Mouse (Mus musculus): ENCODE measurements around the gene Stmn3. TPM values are rescaled to one million over a fixed set of nuclear protein-coding genes. Genes with fewer than 3 reads are reported as not detected.
A peak's percentile ranks its signal among the peaks of the same experiment; 100 is the strongest.

The Stmn3 gene
- not detected for polyA plus RNA-seq (2017; shearing (Covaris generic))

- ATAC-seq: no peak
These were observed at the start of gene Stmn3 for GRCm38 (mm10) chr2:181314080-181314810. Gene Stmn3, minus strand, starts transcription at chr2:181314500.

GRCm38 (mm10) chr2:181363946-181364345 is 49.6 kb upstream of the Stmn3 start:
- ATAC-seq: no peak

DNA sequence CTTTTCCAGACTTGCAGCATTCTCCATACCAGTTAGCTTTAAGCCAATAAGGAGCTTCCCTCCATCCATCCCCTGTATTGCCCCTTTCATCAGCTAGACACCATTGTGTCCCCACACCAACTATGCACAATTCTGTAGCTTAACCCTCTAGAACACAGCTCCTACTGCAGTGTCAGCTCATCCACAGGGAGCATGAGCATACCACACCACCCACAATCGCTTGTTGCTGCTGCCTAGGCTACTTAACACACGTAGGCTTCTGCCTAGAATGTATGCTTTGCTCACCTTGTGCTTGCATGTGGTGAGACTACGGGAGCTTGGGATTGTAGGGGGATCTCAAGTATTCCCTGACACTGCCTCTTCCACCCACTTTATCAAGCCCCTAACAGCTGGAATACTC is 42.5 kb upstream of the Stmn3 start:
- ATAC-seq: no peak

- ATAC-seq: no peak
These were observed 28.5 kb upstream of the Stmn3 start for GRCm38 (mm10) chr2:181342766-181343165.

GRCm38 (mm10) chr2:181340426-181340825 is 26.1 kb upstream of the Stmn3 start:
- no peak for ATAC-seq

DNA sequence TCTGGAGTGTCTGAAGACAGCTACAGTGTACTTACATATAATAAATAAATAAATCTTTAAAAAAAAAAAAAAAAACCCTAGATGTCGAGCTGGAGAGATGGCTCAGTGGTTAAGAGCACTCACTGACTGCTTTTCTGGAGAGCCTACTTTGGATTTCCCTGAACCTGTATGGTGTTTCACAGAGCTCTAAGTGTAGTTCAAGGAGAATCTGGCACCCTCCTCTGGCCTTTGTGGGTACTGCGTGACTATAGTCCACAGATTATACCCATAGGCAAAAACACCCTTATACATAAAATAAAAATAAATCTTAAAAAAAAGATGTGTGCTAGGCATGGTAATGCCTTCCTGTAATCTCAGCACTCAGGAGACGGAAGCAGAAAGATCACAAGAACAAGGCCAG is 19.7 kb upstream of the Stmn3 start:
- peak; percentile 96 for ATAC-seq

DNA sequence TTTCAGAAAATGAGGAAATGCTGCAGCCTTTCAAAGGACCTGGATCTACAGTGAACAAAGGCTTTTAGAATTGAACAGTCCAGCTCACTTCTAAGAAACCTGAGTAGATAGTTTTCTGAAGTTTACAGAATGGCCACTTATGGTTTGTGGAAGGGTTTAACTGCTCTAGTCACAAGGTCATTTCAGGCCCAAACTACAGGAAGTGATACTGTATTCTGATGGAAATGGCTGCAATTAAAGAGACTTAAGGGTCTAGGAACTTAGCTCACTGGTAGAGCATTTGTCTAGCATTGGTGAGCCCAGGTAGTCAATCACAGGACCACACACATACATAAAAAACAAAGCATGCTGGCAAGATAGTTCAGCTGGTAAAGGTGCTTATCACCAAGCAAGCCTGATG is 18.2 kb upstream of the Stmn3 start:
- ATAC-seq: no peak

DNA sequence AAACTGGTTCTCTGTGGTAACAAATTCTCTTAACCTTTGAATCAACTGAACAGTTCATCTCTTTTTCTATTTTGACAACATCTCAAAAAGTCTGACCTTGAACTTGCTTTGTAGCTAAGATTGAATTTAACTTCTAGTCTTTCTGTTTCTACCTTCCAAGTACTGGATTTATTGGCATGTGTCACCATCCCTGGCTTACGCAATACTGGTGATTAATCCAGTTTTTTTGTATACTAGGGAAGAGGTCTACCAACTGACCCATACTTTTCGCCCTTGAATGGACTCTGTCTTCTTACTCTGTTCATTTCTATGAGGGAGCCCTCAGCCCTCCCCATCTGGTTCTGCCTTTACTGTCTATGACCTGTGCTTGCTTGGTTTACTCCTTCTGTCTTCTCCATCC is 11.8 kb upstream of the Stmn3 start:
- no peak for ATAC-seq

DNA sequence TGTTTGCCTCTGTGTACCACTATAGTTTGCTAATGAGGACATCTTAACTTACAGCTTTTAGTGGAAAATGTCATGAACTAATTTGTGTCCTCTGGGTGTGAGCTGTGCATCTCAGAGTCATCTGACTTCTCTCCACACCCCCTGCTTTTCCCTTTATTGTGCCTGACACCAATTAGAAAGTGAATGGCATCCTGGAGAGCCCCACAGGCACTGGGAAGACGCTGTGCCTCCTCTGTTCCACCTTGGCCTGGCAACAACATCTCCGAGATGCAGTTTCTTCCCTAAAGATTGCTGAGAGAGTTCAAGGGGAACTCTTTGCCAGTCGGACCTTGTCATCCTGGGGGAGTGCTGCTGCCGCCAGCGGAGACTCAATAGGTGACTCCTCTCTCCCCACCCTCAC is 7.8 kb upstream of the Stmn3 start:
- ATAC-seq: no peak

GRCm38 (mm10) chr2:181320103-181320499 is 5.8 kb upstream of the Stmn3 start:
- ATAC-seq: no peak

GRCm38 (mm10) chr2:181319248-181320102 is 5.2 kb upstream of the Stmn3 start, which contains the start of gene Rtel1:
Gene Rtel1, plus strand, starts transcription at chr2:181319739.
- ATAC-seq: peak; percentile 99

- ATAC-seq: no peak
These were observed 788 bp downstream of the Stmn3 start for GRCm38 (mm10) chr2:181313344-181314079.

- no peak for ATAC-seq
These were observed 1.3 kb downstream of the Stmn3 start for GRCm38 (mm10) chr2:181313006-181313343.

- no peak for ATAC-seq
These were observed 1.9 kb downstream of the Stmn3 start for GRCm38 (mm10) chr2:181312435-181312834.

- peak; percentile 70 for ATAC-seq
These were observed 7.0 kb downstream of the Stmn3 start for GRCm38 (mm10) chr2:181307144-181307804.

- ATAC-seq: no peak
These were observed 9.4 kb downstream of the Stmn3 start for GRCm38 (mm10) chr2:181304944-181305343.

DNA sequence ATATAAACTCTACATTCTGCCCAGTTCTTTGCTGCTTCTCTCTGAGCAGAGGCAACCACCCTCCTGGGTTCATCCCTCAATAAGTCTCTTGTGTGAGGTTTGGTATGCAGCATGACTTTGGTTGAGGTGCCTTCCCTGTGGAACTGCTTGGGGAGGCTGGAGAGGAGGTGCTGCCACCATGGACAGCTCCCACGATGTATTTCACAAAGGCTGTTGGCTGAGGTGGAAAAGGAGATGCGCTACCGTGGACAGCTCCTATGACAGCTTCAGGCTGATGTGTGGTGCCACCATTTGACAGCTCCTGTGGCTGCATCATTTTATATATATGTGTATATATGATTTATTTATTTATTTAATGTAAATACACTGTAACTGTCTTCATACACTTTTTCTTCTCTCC is 12.3 kb downstream of the Stmn3 start:
- no peak for ATAC-seq

DNA sequence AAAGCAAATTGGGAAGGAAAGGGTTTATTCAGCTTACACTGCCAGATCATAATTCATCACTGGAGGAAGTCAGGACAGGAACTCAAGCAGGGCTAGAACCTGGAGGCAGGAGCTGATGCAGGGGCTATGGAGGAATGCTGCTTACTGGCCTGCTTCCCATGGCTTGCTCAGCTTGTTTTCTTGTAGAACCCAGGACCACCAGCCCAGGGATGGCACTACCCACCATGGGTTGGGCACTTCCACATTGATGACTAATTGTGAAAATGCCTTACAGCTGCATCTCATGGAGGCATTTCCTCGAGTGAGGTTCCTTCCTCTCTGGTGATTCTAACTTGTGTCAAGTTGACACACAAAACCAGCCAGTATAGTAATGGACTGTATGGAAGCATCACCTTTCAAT is 23.4 kb downstream of the Stmn3 start:
- no peak for ATAC-seq

DNA sequence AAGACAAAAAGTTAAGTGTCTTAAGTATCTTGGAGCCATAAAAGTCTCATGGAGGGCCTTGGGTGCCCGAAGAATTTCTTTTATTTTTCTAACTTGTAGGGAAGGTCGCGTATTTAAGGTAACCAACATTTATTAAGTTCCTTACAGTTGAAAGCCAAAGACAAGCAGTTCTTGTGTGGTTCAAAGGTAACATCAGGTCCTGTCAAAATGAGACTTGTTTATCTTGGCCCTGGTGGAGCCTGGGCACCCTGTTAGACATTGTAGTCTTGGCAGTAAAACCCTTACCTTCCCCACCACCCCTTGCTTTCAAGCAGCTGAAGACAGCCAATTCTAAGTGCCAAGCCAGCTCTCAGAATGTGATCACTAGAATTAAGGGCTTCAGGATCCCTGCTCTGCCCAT is 25.6 kb downstream of the Stmn3 start:
- ATAC-seq: no peak

GRCm38 (mm10) chr2:181287958-181288350 is 26.3 kb downstream of the Stmn3 start, which contains the start of gene Gmeb2:
Gene Gmeb2, minus strand, starts transcription at chr2:181288035.
- peak; percentile 96 for ATAC-seq

DNA sequence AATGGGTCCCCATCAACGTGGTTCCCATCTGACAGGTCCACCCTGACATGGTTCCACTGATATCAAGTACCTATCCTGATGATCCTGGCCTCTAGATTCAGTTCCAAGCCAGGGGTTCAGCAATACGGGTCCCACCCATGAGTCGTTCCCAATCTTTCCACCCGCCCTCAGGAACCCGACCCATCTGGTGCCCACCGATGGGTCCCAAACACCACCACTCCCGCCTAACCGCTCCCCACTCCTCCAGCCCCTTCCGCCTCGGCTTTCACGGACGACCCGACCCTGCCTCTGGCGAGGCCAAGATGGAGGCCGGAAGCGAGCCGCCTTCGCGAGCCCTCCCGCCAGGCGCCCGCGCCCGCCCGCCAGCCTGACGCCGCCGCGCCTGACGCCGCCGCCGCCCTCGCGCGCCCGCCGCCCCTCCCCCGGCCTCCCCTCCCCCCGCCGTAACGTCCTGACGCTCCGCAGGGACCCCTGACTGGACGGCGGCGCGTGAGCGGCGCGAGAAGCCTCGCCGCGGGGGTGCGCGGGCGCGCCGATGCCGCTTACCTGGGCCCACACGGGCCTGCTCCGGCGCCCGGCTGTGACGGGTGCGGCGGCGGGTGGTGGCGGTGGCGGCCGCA is 26.9 kb downstream of the Stmn3 start:
- peak; percentile 61 for ATAC-seq

Measured in CD4-positive, CD25-positive, alpha-beta regulatory T cell, adult 4 months (primary cell).